In the genomic region with DNA sequence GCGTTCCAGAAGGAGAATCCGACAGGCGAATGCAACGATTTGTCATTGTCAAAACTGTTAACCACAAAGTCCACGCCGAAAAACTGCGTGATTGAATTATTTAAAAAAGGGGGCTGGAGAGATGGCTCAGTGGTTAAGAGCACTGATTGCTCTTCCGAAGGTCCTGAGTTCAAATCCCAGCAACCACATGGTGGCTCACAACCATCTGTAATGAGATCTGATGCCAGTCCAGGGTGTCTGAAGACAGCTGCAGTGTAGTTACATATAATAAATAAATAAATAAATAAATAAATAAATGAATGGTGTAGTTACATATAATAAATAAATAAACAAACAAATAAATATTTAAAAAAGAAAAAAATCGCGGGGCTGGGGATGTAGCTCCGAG, we compare ENCODE assay signal across 8 mouse cellular contexts. TPM values are rescaled to one million over a fixed set of nuclear protein-coding genes. Genes with fewer than 3 reads are reported as not detected.
DNase-seq lines count a peak whose midpoint lies in the region; ATAC-seq and TF ChIP-seq lines count a peak whose summit lies in the region.
"Not testable (repeated sequence)": the region's sequence is repeated elsewhere in the genome, so short reads cannot be mapped to it uniquely, and the experiment has no call there.

No protein-coding gene starts in this region.

- DNase-seq in forebrain, embryonic 10.5 days (ENCODE audit: extremely low spot score, low spot score); intestine, embryonic 14.5 days (ENCODE audit: low spot score); lung, embryonic 14.5 days; midbrain, postnatal 0 days (ENCODE audit: low spot score); stomach, postnatal 0 days (ENCODE audit: low spot score): not testable (repeated sequence)

- H3K4me3 ChIP-seq in bone marrow, adult 2 months (replicated peaks; ENCODE audit: control insufficient read depth, low read depth, low read length): peak overlapping the region; percentile 78
- H3K4me3 ChIP-seq in forebrain, embryonic 10.5 days: peak overlapping the region; percentile 69
- peak overlapping the region; percentile 68 for H3K4me3 ChIP-seq in heart, embryonic 13.5 days
- H3K4me3 ChIP-seq in intestine, embryonic 14.5 days (ENCODE audit: low read depth, low read length): peak overlapping the region; percentile 53
- H3K4me3 ChIP-seq in limb, embryonic 12.5 days (replicated peaks): peak overlapping the region; percentile 57
- peak overlapping the region; percentile 46 for H3K4me3 ChIP-seq in lung, embryonic 14.5 days (ENCODE audit: low read depth, low read length)
- peak overlapping the region; percentile 55 for H3K4me3 ChIP-seq in midbrain, postnatal 0 days (ENCODE audit: low read depth, low read length)
- H3K4me3 ChIP-seq in stomach, postnatal 0 days (ENCODE audit: low read depth, low read length): peak overlapping the region; percentile 50

- not testable (repeated sequence) for H3K27ac ChIP-seq in bone marrow, adult 2 months (ENCODE audit: control insufficient read depth, insufficient read depth, low read depth, low read length, poor library complexity)
- H3K27ac ChIP-seq in forebrain, embryonic 10.5 days: peak overlapping the region; percentile 99
- peak overlapping the region; percentile 98 for H3K27ac ChIP-seq in heart, embryonic 13.5 days (replicated peaks)
- H3K27ac ChIP-seq in intestine, embryonic 14.5 days (ENCODE audit: low read depth): peak overlapping the region; percentile 98
- peak overlapping the region; percentile 98 for H3K27ac ChIP-seq in limb, embryonic 12.5 days
- peak overlapping the region; percentile 96 for H3K27ac ChIP-seq in lung, embryonic 14.5 days (ENCODE audit: low read depth)
- H3K27ac ChIP-seq in midbrain, postnatal 0 days (ENCODE audit: low read depth, low read length): peak overlapping the region; percentile 99
- peak overlapping the region; percentile 97 for H3K27ac ChIP-seq in stomach, postnatal 0 days (replicated peaks)

- TF ChIP-seq CTCF in bone marrow, adult 2 months (IDR thresholded peaks at IDR 0.05; ENCODE audit: control insufficient read depth, insufficient read depth, low read length); lung, embryonic 14.5 days (IDR thresholded peaks at IDR 0.05; ENCODE audit: low read depth); midbrain, postnatal 0 days (IDR thresholded peaks at IDR 0.05); stomach, postnatal 0 days (IDR thresholded peaks at IDR 0.05; ENCODE audit: low read depth): not testable (repeated sequence)

- not testable (repeated sequence) for ATAC-seq in heart, embryonic 13.5 days (ENCODE audit: extremely low read depth, insufficient number of reproducible peaks, low FRiP score, low TSS enrichment); intestine, embryonic 14.5 days (replicated peaks; ENCODE audit: low FRiP score, low TSS enrichment, low read depth); limb, embryonic 12.5 days (ENCODE audit: insufficient number of reproducible peaks, insufficient read depth, low FRiP score, low TSS enrichment, low read depth); lung, embryonic 14.5 days (ENCODE audit: insufficient read depth); stomach, postnatal 0 days (ENCODE audit: low FRiP score, low TSS enrichment)
- ATAC-seq in midbrain, postnatal 0 days (ENCODE audit: low FRiP score): peak; percentile 27; the same call in 1 of the 2 replicates

- TF ChIP-seq POLR2A in bone marrow, adult 2 months (IDR thresholded peaks at IDR 0.05; ENCODE audit: borderline replicate concordance, control insufficient read depth, low read depth, low read length): not testable (repeated sequence)

- TF ChIP-seq EP300 in stomach, postnatal 0 days (optimal IDR thresholded peaks at IDR 0.05): not testable (repeated sequence)

- not testable (repeated sequence) for H3K9me3 ChIP-seq in forebrain, embryonic 10.5 days; heart, embryonic 13.5 days; intestine, embryonic 14.5 days (ENCODE audit: control insufficient read depth, low read length); limb, embryonic 12.5 days; lung, embryonic 14.5 days (ENCODE audit: low read depth, low read length); midbrain, postnatal 0 days (ENCODE audit: low read length); stomach, postnatal 0 days (ENCODE audit: control insufficient read depth, low read length)

- H3K9ac ChIP-seq in heart, embryonic 13.5 days: peak overlapping the region; percentile 88
- H3K9ac ChIP-seq in intestine, embryonic 14.5 days (ENCODE audit: low read length); limb, embryonic 12.5 days (replicated peaks); midbrain, postnatal 0 days (replicated peaks; ENCODE audit: low read length, poor library complexity, severe bottlenecking); stomach, postnatal 0 days (ENCODE audit: low read length): not testable (repeated sequence)
- H3K9ac ChIP-seq in lung, embryonic 14.5 days: peak overlapping the region; percentile 35

- H3K27me3 ChIP-seq in forebrain, embryonic 10.5 days (ENCODE audit: poor library complexity, severe bottlenecking): peaks cover 17% of the 10 kb centered on the region; the same call in 1 of the 2 replicates
- H3K27me3 ChIP-seq in heart, embryonic 13.5 days (replicated peaks): peaks cover 23% of the 10 kb centered on the region
- H3K27me3 ChIP-seq in intestine, embryonic 14.5 days (replicated peaks; ENCODE audit: control insufficient read depth, insufficient read depth, low read length); lung, embryonic 14.5 days (ENCODE audit: insufficient read depth, low read length); midbrain, postnatal 0 days (ENCODE audit: insufficient read depth, low read length); stomach, postnatal 0 days (ENCODE audit: control insufficient read depth, insufficient read depth, low read length): not testable (repeated sequence)
- peaks cover 16% of the 10 kb centered on the region; the same call in 1 of the 2 replicates for H3K27me3 ChIP-seq in limb, embryonic 12.5 days

- peak overlapping the region; percentile 71 for H3K4me2 ChIP-seq in heart, embryonic 13.5 days
- H3K4me2 ChIP-seq in intestine, embryonic 14.5 days (ENCODE audit: low read length): peak overlapping the region; percentile 46
- peak overlapping the region; percentile 68 for H3K4me2 ChIP-seq in limb, embryonic 12.5 days
- H3K4me2 ChIP-seq in lung, embryonic 14.5 days: peak overlapping the region; percentile 70
- peak overlapping the region; percentile 77 for H3K4me2 ChIP-seq in midbrain, postnatal 0 days (ENCODE audit: low read depth, low read length, poor library complexity, severe bottlenecking)
- peak overlapping the region; percentile 53 for H3K4me2 ChIP-seq in stomach, postnatal 0 days (replicated peaks; ENCODE audit: low read depth)

- H3K36me3 ChIP-seq in forebrain, embryonic 10.5 days (replicated peaks): peaks cover 15% of the 10 kb centered on the region
- H3K36me3 ChIP-seq in heart, embryonic 13.5 days: peaks cover 21% of the 10 kb centered on the region
- H3K36me3 ChIP-seq in intestine, embryonic 14.5 days (ENCODE audit: control insufficient read depth, insufficient read depth, low read length); midbrain, postnatal 0 days (ENCODE audit: insufficient read depth, low read length); stomach, postnatal 0 days (ENCODE audit: control insufficient read depth, insufficient read depth, low read length): not testable (repeated sequence)
- H3K36me3 ChIP-seq in limb, embryonic 12.5 days: peaks cover 15% of the 10 kb centered on the region; the same call in 1 of the 2 replicates
- peaks cover 14% of the 10 kb centered on the region for H3K36me3 ChIP-seq in lung, embryonic 14.5 days (ENCODE audit: insufficient read depth)

- 20% methylated on average over 11 of the region's 11 CpGs for WGBS in bone marrow, adult 2 months
- 41% methylated on average over 11 of the region's 11 CpGs for WGBS in forebrain, embryonic 10.5 days
- WGBS in heart, embryonic 13.5 days: 36% methylated on average over 11 of the region's 11 CpGs
- WGBS in intestine, embryonic 14.5 days: 30% methylated on average over 11 of the region's 11 CpGs
- WGBS in limb, embryonic 12.5 days: 39% methylated on average over 11 of the region's 11 CpGs
- WGBS in lung, embryonic 14.5 days: 22% methylated on average over 11 of the region's 11 CpGs
- 32% methylated on average over 11 of the region's 11 CpGs for WGBS in midbrain, postnatal 0 days
- WGBS in stomach, postnatal 0 days: 26% methylated on average over 11 of the region's 11 CpGs

- not testable (repeated sequence) for H3K4me1 ChIP-seq in bone marrow, adult 2 months (ENCODE audit: control insufficient read depth, insufficient read depth, low read length); intestine, embryonic 14.5 days (replicated peaks; ENCODE audit: control insufficient read depth, insufficient read depth, low read length); limb, embryonic 12.5 days (replicated peaks); lung, embryonic 14.5 days (ENCODE audit: insufficient read depth); midbrain, postnatal 0 days (ENCODE audit: insufficient read depth, low read length); stomach, postnatal 0 days (replicated peaks; ENCODE audit: control insufficient read depth, insufficient read depth)
- peaks cover 11% of the 10 kb centered on the region for H3K4me1 ChIP-seq in forebrain, embryonic 10.5 days
- peaks cover 18% of the 10 kb centered on the region for H3K4me1 ChIP-seq in heart, embryonic 13.5 days

RNA-seq across cellular contexts. Expression of a gene that starts 36.2 kb away (rescaled TPM):
- polyA plus RNA-seq in bone marrow, adult 2 months (2011; ENCODE audit: insufficient read depth, insufficient read length, low replicate concordance, missing spikeins): 39.7 and 64.7 TPM in 2 replicates
- polyA plus RNA-seq in forebrain, embryonic 10.5 days (2016; fragmentation: Nextera tagmentation; extraction: Ambion mirVana): 9.4 and 11.1 TPM in 2 replicates
- 35.5 and 37.1 TPM in 2 replicates for polyA plus RNA-seq in heart, embryonic 13.5 days (2015; fragmentation: Nextera tagmentation; extraction: Ambion mirVana)
- polyA plus RNA-seq in intestine, embryonic 14.5 days (2014; fragmentation: Nextera tagmentation; extraction: Ambion mirVana): 23.4 and 23.8 TPM in 2 replicates
- 12.1 and 14.3 TPM in 2 replicates for polyA plus RNA-seq in limb, embryonic 12.5 days (2016; fragmentation: Nextera tagmentation; extraction: Ambion mirVana)
- polyA plus RNA-seq in lung, embryonic 14.5 days (2014; fragmentation: Nextera tagmentation; extraction: Ambion mirVana): 24.7 and 25.4 TPM in 2 replicates
- 45.5 and 59.6 TPM in 2 replicates for total RNA-seq in midbrain, postnatal 0 days (2014; rRNA removed)
- 21.5 and 26.1 TPM in 2 replicates for polyA plus RNA-seq in midbrain, postnatal 0 days (2015; fragmentation: Nextera tagmentation; extraction: Ambion mirVana)
- 10.6 and 13.0 TPM in 2 replicates for polyA plus RNA-seq in stomach, postnatal 0 days (2015; fragmentation: Nextera tagmentation; extraction: Ambion mirVana)
